Mouse (Mus musculus) intestine, postnatal 0 days (tissue): ENCODE data around the gene Ddah2. TPM values are rescaled to one million over a fixed set of nuclear protein-coding genes. Genes with fewer than 3 reads are reported as not detected.
A peak's percentile ranks its signal among the peaks of the same experiment; 100 is the strongest.

Experiments used
- ATAC-seq: fragments of 200-750 bp; cut with Nextera tagmentation; 2 replicates; pipeline ENCODE4 v1.8.0; 2017; ENCODE audit warnings: mild to moderate bottlenecking, moderate TSS enrichment, moderate library complexity
- H3K27ac ChIP-seq: fragments of 300-500 bp; sonication (generic); 2 replicates; pipeline ENCODE4 v1.5.1; 2014; ENCODE audit warnings: mild to moderate bottlenecking, low read depth, low read length, moderate library complexity
- H3K27me3 ChIP-seq: fragments of 300-500 bp; sonication (generic); replicated peaks from 2 replicates; pipeline ENCODE4 v1.6.1; 2014; ENCODE audit warnings: low read length, mixed read lengths; ENCODE audit not compliant: control insufficient read depth, insufficient read depth
- H3K36me3 ChIP-seq: fragments of 300-500 bp; sonication (generic); 2 replicates; pipeline ENCODE4 v1.6.1; 2014; ENCODE audit warnings: mild to moderate bottlenecking, moderate library complexity; ENCODE audit not compliant: control insufficient read depth, insufficient read depth
- H3K4me1 ChIP-seq: fragments of 300-500 bp; sonication (generic); replicated peaks from 2 replicates; pipeline ENCODE4 v1.6.1; 2014; ENCODE audit warnings: antibody characterized with exemption, low read length, mixed read lengths; ENCODE audit not compliant: control insufficient read depth, insufficient read depth
- H3K4me2 ChIP-seq: fragments of 300-500 bp; sonication (generic); replicated peaks from 2 replicates; pipeline ENCODE4 v1.6.1; 2014; ENCODE audit warnings: low read depth, mild to moderate bottlenecking, moderate library complexity
- H3K4me3 ChIP-seq: fragments of 300-500 bp; sonication (generic); 2 replicates; pipeline ENCODE4 v1.5.1; 2014; ENCODE audit warnings: low read depth, low read length
- H3K9ac ChIP-seq: fragments of 300-500 bp; sonication (generic); 2 replicates; pipeline ENCODE4 v1.6.1; 2014; ENCODE audit warnings: mild to moderate bottlenecking, low read depth, low read length
- H3K9me3 ChIP-seq: fragments of 300-500 bp; sonication (generic); 2 replicates; pipeline ENCODE4 v1.6.1; 2016; ENCODE audit warnings: mixed run types; ENCODE audit not compliant: control insufficient read depth
- CTCF ChIP-seq: sonication (generic); IDR thresholded peaks from 2 replicates; pipeline ENCODE4 v1.5.1; 2016; ENCODE audit warnings: low read depth, mild to moderate bottlenecking, control low read depth, antibody characterized with exemption, moderate library complexity
- WGBS: fragments of 180-500 bp; shearing (Covaris S2); extraction: QIAGEN DNeasy Blood & Tissue Kit; methylation state at CpG from one replicate; pipeline ENCODE4 v1.1.7; 2014; 5-methylcytosine and 5-hydroxymethylcytosine counted together
- polyA plus RNA-seq: library from polyadenylated mRNA; unstranded; fragments of >200 nt; fragmentation: Nextera tagmentation; extraction: Ambion mirVana; gene quantifications from 2 replicates; pipeline ENCODE4 v1.2.1, GENCODE M21; 2015

Ddah2 gene
- polyA plus RNA-seq, 1 experiment from 2014 or later = 68.3 TPM

- Histone ChIP-seq H3K4me1 (peaks cover 17% of the 10 kb centered on the region), H3K27me3 (no peaks in the 10 kb centered on the region), H3K36me3 (peaks cover 11% of the 10 kb centered on the region; the same call in 1 of the 2 replicates), H3K4me3 (peak overlapping the region; percentile 12; the same call in 1 of the 2 replicates), H3K27ac (peak overlapping the region; percentile 97), H3K9ac (peak overlapping the region; percentile 7; the same call in 1 of the 2 replicates), H3K9me3 (no peaks in the 10 kb centered on the region), H3K4me2 (peak overlapping the region; percentile 94)
- ATAC-seq = peak; percentile 12
- no peak for TF ChIP-seq CTCF
- 17% methylated on average over 11 of the region's 11 CpGs for WGBS
These were observed 10.5 kb upstream of the Ddah2 start for GRCm38 (mm10) chr17:35048149-35048931.

- H3K27me3 ChIP-seq = no peaks in the 10 kb centered on the region
- no peak for TF ChIP-seq CTCF
- H3K9me3 ChIP-seq = no peaks in the 10 kb centered on the region
- peak overlapping the region; percentile 94 for H3K4me2 ChIP-seq
- no peak for ATAC-seq
- H3K4me1 ChIP-seq = peaks cover 17% of the 10 kb centered on the region
- peaks cover 17% of the 10 kb centered on the region for H3K36me3 ChIP-seq
- H3K4me3 ChIP-seq = 0 out of 2 replicates have a peak overlapping the region, but pooled peaks have one; percentile 3
- WGBS = 56% methylated on average over 5 of the region's 5 CpGs
- peak overlapping the region; percentile 97 for H3K27ac ChIP-seq
- no peak overlapping the region for H3K9ac ChIP-seq
These were observed 9.8 kb upstream of the Ddah2 start for GRCm38 (mm10) chr17:35048932-35049440.

GRCm38 (mm10) chr17:35049561-35050016 is 9.2 kb upstream of the Ddah2 start, which contains the start of gene Clic1:
Gene Clic1, plus strand, starts transcription at chr17:35049966.
- WGBS = under 1% methylated on average over 11 of the region's 11 CpGs

GRCm38 (mm10) chr17:35050126-35050750 is 8.6 kb upstream of the Ddah2 start:
- no peak for TF ChIP-seq CTCF
- H3K27me3 ChIP-seq = no peaks in the 10 kb centered on the region
- H3K36me3 ChIP-seq = peaks cover 30% of the 10 kb centered on the region
- peak overlapping the region; percentile 92 for H3K9ac ChIP-seq
- under 1% methylated on average over 27 of the region's 27 CpGs for WGBS
- peak; percentile 8; the same call in 1 of the 2 replicates for ATAC-seq
- H3K9me3 ChIP-seq = no peaks in the 10 kb centered on the region
- H3K27ac ChIP-seq = peak overlapping the region; percentile 97
- H3K4me1 ChIP-seq = peaks cover 17% of the 10 kb centered on the region
- peak overlapping the region; percentile 94 for H3K4me2 ChIP-seq
- peak overlapping the region; percentile 69 for H3K4me3 ChIP-seq

More at GRCm38 (mm10) chr17:35049561-35050016, 9.2 kb upstream of the Ddah2 start, which contains the start of gene Clic1:
- peak; percentile 67 for TF ChIP-seq CTCF
- Histone ChIP-seq H3K4me1 (peaks cover 17% of the 10 kb centered on the region), H3K9me3 (no peaks in the 10 kb centered on the region), H3K27ac (peak within 1 kb of the TSS; percentile 97), H3K27me3 (no peaks in the 10 kb centered on the region), H3K36me3 (peaks cover 23% of the 10 kb centered on the region), H3K9ac (peak within 1 kb of the TSS; percentile 92), H3K4me3 (peak within 1 kb of the TSS; percentile 69), H3K4me2 (peak within 1 kb of the TSS; percentile 94)
- peak; percentile 5; the same call in 1 of the 2 replicates for ATAC-seq

GRCm38 (mm10) chr17:35051156-35052086 is 7.4 kb upstream of the Ddah2 start:
- peak overlapping the region; percentile 78 for H3K9ac ChIP-seq
- no peak for TF ChIP-seq CTCF
- H3K27me3 ChIP-seq = no peaks in the 10 kb centered on the region
- H3K4me2 ChIP-seq = peak overlapping the region; percentile 94
- H3K4me1 ChIP-seq = peaks cover 11% of the 10 kb centered on the region
- peak; percentile 41 for ATAC-seq
- under 1% methylated on average over 21 of the region's 21 CpGs for WGBS
- H3K27ac ChIP-seq = peak overlapping the region; percentile 89
- H3K4me3 ChIP-seq = peak overlapping the region; percentile 69
- peaks cover 40% of the 10 kb centered on the region for H3K36me3 ChIP-seq
- no peaks in the 10 kb centered on the region for H3K9me3 ChIP-seq
